Mouse (Mus musculus): ENCODE data around the gene Iqcg.

The Iqcg gene

DNA sequence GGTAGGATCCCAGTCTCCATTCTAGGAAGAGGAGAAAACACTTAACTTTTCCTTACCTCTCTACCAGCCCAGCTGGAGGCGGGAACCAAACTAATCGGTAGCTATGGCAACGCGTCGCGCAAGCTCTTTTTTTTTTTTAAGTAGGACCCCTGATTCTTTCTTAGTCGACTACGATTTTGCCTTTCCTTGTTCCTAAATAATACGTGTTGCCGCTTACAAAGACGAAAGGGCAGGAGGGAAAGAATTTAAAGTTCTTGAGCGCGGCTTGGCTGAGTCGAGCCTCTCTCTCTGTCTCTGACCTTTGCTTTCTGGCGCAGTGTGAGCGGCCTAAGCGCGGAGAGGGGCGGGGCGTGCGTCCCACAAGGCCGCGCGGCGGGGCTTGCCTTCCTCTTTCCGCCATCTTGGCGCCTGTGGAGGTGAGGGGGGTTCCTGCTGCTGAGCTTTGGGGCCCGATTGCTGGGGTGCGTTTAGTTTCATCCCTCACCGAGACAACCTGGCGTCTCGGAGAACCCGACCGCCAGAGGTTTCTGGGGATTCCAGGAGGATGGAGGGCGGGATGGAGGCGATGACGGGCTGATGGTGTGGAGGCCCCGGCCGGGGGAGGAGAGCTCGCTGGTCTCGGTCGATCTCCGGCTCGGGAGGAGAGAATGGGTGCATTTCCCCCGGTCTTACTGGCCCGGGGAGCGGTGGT, at the start of gene Iqcg, which contains the start of gene Rpl35a:
Gene Iqcg (minus strand): TSS at position 124 of the 691 bp plus-strand sequence.
Gene Rpl35a (plus strand): TSS at position 359 of the 691 bp plus-strand sequence.
- CTCF ChIA-PET = interaction anchor here (1.0 kb wide), 1 partner anchor 12 kb away, joined by 3 read pairs; no protein-coding TSS in a partner anchor

DNA sequence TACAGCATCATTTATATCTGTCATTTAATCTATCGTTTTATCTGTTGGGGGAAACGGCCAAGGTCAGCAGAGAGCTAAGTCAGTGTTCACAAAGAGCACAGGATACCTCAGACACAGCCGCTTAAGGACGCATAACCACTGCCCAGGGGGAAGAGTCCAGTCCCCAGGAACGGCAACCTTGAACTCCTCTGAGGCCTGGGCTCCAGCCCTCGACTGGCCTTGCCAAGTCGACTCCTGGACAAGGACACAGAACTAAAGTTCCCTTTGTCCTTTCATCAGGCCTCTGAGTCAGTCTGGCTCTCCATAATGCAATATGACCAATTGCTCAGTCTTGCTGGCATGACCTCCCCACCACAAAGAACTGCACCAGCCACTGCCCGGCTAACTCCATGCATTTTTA, 29.6 kb upstream of the Iqcg start:
- CTCF ChIA-PET = interaction anchor here (0.7 kb wide), 1 partner anchor 601 kb away, joined by 3 read pairs; no protein-coding TSS in a partner anchor

DNA sequence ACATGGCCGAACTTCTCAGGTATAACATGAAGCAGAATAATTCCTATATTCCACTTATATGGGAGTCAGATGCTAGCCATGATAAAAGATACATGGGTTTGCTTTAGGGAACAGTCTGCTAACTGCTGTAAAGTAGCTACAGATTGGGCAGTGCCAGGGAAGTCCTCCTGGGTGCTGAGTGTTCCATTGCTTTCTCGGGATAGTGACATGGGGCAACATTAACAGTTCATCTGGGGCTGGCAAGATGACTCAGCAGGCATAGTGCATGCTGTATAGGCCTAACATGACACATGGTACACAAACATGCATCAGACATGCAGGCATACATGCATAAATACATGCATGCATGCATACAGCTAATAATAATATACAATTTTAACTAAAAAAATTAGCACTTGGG, 28.0 kb upstream of the Iqcg start:
- CTCF ChIA-PET = no interaction called here

DNA sequence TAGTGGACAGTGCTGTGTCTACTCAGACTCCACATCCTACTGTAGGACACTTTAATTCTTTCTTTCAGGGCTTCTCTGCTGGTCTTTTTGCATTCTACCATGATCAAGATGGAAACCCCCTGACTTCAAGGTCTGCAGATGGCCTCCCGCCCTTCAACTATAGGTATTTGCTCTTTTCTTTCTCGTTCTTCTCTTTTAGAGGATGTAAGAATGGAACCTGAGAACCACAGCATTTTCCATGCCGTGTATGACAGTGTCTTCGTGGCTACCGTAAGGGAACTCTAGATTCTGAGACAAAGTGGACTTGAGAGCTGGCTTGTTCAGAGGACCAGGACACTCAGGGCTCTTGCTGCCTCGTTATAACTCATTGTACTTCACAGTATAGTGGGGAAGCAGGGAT, 26.9 kb upstream of the Iqcg start:
- CTCF ChIA-PET = no interaction called here

DNA sequence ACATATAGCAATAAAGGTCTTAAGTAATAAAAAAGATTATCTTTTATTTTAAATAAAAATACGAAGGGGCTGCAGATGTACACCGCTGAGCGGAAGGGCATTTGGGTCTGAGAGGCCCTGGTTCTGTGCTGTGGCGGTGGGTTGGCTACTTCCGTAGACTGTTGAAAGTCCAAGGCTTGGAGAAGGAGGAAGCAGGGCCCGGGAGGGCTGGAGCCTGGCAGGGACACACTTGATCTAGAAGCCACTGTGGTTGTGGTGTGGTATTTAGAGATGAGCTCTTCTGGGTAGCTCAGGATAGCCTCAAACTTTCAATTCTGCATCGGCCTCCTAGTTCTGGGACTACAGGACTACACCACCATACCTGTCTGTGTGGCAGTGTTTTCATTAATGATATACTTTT, 24.0 kb upstream of the Iqcg start:
- CTCF ChIA-PET = no interaction called here

DNA sequence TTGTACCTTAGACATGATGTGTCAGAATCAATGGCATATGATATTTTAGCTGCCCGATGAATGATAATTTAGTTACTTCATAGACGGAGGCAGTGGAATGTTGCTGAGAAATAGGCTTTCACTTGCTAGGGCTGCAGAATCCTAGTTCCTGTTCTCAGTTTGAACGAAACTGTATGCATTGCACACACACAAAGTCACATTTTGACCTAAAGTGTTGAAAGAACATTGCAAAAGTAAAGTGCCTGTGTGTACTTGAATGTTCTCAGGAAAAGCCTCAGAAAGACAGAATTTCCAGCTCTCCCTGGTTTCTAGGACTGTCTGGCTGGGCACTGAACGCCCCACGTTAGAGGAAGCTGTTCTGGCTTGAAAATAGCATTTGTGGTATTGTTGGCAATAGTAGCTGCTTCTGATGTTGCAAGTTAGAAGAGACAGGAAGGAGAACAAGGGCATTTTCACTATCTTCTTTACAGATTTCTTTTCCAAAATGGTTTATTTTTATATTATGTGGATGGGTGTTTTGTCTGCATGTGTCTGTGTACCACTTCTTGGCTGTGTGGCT, 21.1 kb upstream of the Iqcg start:
- CTCF ChIA-PET = interaction anchor here (0.8 kb wide), 1 partner anchor 51 kb away, joined by 3 read pairs; no protein-coding TSS in a partner anchor

DNA sequence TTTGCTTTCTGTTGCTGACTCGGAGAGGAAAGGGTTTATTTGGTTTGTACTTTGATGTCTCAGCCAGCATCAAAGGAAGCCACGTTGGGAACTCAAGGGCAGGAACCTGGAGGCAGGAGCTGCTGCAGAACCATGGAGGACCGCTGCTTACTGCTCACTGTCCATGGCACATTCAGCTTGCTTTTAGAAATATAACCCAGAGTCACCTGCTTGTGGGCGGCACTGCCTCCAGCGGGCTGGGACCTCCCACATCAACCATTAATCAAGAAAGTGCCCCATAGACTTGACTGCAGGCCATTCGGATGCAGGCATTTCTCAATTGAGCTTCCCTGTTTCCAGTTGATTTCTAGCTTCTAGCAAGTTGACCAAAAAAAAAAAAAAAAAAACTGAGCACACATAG, 20.1 kb upstream of the Iqcg start:
- CTCF ChIA-PET = interaction anchor here (0.6 kb wide), 1 partner anchor 680 kb away, joined by 3 read pairs; no protein-coding TSS in a partner anchor

DNA sequence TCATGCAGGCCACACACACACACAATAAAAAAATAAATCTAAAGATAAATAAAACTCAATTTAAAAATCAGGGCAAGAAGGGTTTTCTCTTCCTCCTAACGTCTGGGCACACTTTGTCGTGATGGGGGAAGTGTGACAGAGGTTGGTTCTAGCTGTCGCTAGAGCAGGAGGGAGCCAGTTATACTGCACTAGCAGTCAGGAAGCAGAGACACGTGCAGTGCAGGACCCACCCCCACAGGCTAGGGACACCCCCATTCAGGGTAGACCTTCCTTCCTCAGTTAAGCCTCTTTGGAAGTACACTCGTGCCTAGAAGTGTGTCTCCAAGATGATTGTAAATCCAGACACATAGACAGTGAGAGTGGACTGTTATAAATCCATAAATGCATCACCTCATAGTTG, 18.9 kb upstream of the Iqcg start:
- CTCF ChIA-PET = no interaction called here

DNA sequence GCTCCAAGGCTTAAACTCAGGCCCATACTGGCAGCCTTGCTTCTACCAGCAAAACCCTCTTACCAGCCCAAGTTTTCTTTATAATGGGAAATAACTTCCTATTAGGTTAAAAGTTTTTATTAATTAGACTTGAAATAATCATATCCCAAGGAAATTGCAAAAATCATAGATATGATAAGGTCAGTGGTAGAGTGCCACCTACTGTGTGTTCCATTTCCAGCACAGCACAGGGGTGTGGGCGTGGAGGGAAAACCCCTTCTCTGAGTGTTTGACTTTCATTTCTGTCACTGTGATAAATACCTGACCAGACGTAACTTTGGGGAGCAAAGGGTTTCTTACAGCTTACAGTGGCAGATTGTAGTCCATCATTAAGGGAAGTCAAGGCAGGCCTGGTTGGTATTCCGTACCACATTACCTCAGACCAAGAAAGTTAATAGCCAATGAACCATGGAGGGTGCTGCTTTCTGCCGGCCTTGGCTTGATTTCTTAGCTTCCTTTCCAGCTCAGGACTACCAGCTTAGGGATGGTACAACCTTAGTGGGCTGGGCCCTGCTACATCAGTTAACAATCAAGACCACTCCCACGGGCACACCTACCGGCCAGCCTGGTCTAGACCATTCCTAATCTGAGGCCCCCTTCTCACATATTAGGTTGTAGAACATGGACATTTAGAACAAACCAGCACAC, 17.0 kb upstream of the Iqcg start:
- CTCF ChIA-PET = no interaction called here

DNA sequence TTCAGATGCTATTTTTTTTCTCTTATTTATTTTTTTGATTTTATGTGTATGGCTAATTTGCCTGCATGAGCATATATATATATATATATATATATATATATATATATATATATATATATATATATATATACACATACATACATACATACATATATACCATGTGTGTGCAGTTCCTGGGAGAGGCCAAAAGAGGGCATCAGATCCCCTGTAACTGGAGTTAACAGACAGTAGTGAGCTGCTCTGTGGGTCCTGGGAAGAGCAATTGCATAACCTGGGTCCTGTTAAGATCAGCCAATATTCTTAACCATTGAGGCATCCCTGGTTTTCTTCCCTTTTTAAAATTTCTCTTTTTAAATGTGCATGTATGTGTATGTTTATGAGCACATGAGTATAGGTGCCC, 14.9 kb upstream of the Iqcg start:
- CTCF ChIA-PET = no interaction called here

DNA sequence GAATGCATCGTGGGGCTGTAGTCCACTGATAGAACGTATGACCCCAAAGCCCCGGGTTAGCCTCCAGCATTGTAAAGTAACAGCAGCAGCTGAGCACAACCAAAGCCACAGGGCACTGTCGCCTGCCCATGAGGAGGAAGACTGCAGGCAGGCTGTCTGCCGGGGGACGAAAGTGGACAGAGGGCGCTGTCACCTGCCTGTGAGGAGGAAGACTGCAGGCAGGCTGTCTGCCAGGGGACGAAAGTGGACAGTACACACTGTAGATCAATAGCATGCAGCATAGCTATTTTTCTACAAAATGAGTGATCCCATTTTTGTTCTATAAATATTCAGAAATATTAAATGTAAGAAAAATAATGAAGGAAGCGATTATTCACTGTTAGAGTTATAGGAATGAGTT, 8.6 kb upstream of the Iqcg start:
- CTCF ChIA-PET = no interaction called here

DNA sequence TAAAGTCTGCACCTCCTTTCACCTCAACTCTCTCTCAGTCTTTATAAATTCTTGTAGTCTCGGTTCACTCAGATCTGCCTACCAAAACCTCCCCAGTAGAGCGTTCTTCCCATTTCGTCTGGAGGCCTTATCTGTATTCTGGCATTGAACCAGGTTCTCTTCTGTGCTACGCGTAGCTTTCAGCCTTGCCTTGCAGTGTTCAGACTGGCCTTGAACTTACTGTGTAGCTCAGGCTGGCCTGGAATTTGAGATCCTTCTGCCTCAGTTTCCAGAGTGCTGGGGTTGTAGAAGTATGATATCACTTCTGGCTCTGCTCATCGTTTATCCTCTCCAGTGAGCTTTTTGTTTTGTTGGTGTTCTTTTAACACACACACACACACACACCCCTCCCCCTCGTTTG, 7.2 kb upstream of the Iqcg start:
- CTCF ChIA-PET = interaction anchor here (0.6 kb wide), 1 partner anchor 20 kb away, joined by 3 read pairs; no protein-coding TSS in a partner anchor

DNA sequence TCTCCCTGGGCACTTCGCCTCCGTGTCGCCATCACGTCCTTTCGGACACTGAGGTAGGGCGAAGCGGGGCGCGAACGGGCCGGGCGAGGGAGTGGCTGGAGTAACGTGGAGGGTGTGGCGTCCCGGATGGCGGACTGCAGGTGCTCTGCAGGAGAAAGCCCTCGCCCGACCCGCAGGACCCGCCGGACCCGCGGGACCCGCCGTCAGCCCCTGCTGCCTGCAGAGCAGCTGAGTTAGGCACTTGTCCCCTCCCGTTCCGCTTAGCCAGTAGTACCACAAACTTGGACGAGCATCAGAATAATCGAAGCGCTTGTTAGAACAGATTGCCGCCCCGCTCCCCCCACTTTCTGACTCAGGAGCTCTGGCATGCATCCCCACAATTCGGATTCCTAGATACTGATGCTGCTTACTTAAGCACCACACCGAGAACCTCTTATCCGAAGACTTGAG, 6.7 kb upstream of the Iqcg start:
- CTCF ChIA-PET = interaction anchor here (0.6 kb wide), 1 partner anchor 19 kb away, joined by 3 read pairs; no protein-coding TSS in a partner anchor

DNA sequence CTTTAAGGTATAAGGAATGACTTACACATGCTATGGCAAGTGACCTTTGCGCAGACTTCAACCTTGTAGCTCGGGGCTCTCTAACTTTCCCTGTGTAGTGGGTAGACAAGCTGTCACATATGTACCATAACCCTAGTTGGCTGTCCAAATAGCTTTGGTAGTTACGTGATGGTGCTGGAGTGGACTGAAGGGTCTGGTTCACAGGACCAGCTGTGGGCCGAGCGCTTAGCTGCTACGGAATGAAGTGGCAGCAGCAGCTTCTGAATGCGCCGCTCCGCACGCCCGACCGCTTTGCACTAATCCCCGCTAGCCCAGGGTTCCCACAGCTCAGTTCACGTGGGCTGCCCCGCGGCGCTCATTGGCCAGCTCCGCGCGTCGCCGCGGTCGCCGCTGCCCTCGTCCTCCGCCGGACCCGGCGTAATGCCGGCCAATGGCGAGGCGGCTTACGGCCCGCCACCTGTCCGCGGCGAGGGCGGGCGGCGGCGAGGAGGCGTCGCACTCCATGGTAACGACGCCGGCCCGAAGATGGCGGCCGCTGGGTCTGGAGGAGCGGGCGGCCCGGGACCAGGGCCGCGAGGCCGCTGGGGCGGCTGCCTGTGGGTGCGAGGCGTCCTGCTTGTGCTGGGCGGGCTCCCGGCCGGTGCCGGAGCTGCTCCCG, 6.1 kb upstream of the Iqcg start, which contains the start of gene Lmln:
Gene Lmln (plus strand): TSS at position 498 of the 658 bp plus-strand sequence.
- CTCF ChIA-PET = interaction anchor here (0.5 kb wide), 1 partner anchor 1024 kb away, joined by 5 read pairs; no protein-coding TSS in a partner anchor

DNA sequence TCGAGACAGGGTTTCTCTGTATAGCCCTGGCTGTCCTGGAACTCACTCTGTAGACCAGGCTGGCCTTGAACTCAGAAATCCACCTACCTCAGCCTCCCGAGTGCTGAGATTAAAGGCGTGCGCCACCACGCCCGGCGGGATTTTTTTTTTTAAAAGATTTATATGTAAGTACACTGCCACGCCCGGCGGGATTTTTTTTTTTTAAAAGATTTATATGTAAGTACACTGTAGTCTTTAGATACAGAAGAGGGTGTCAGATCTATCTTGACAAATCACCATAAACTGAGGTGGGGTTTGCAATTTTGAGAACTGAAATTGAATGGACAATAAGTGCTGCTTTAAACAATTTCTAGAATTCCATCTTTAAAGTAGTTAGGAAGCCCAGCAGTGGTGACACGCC, 5.4 kb upstream of the Iqcg start:
- CTCF ChIA-PET = interaction anchor here (0.5 to 0.7 kb wide), 3 partner anchors 406 to 1023 kb away, joined by 3 to 5 read pairs (median 5); no protein-coding TSS in a partner anchor

DNA sequence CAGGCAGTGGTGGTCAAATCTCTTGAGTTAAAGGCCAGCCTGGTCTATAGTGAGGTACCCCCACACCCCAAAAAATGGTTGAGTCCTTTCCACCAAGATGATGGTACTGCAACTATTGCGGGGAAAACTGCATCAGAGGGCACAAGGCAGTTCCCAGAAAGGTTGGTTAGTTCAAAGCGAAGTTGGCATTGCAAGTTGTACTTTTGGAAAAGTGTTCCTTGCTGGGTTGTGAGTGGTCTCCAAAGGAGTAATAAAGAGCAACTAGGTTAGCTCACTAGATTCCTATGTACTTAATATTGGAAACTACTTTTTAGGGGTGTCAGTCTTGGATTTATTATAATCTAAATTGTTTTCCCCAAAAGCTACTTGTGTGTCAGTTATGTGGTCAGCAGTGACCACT, 4.9 kb upstream of the Iqcg start:
- CTCF ChIA-PET = interaction anchor here (0.7 kb wide), 2 partner anchors 406 to 587 kb away, joined by 3 to 5 read pairs; no protein-coding TSS in a partner anchor

DNA sequence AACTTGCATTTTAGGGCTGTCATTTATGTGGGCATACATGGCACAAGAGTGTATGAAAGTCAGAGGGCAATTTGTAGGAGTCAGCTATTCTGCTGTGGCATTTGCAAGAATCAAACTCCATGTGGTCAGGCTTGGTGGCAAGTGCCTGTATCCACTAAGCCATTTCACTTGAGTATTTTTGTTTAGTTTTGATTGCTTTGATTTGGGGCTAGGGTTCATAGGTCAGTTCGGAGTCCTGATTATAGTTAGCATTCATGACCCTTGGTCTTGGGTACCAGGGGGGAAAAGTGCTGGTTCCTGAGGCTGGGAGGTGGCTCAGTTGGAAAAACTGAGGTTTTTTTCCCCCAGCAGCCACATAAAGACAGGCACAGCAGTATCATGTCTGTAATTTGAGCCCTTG, 3.5 kb upstream of the Iqcg start:
- CTCF ChIA-PET = no interaction called here

DNA sequence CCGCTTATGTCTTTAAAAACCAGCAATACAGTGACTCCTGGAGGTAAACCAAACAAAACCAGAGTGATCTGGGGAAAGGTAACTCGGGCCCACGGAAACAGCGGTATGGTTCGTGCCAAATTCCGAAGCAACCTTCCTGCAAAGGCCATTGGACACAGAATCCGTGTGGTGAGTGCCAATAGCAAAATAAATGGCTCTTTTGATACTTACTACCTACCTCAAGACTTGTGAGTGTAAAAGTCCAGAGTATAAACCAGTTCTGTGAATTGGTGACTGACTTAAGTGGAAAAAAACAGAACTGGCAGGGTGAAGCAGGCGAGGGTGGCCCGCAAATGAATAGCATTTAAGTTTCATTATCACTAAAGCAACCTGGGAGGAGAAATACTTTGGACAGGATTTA, 2.6 kb upstream of the Iqcg start:
- CTCF ChIA-PET = interaction anchor here (0.5 kb wide), 1 partner anchor 14 kb away, joined by 5 read pairs; no protein-coding TSS in a partner anchor

DNA sequence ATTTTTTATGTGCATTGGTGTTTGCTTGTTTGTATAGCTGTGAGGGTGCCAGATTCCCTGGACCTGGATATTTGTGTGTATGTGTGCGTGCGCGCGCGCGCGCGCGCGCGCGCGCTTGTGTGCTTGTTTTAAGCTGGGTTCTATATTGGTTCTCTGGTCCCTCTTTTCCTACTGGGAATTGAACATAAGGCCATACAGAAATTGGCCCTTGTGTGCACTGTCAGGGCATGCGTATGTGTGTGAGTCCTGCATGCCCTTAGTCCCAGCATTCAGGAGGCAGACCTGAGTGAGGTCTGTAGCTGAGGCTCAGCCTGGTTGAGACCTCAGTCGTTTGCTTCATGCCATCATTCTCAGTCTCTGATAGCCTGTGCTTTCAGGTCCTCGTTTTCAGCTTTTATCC, 2.0 kb upstream of the Iqcg start:
- CTCF ChIA-PET = no interaction called here

DNA sequence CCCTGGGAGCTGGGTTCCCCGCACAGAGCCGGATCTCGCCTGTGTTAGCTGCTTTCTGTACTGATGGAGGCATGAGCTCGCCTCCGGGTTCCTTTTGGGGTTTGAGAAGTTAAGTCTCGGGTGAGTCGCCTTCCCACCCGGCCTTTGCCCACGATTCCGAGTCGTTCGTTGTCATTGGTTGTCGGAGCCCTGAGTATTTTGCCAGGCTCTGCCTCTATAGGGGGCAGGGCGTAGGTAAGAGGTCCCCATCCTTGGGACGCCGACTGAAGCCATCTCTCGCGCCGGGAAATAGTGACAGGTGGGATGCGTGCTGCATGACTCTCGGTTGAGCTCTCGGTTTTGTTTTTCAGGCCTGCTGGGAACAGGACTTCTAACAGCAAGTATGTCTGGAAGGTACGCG, 768 bp upstream of the Iqcg start:
- CTCF ChIA-PET = interaction anchor here (1.0 kb wide), 1 partner anchor 12 kb away, joined by 3 read pairs; no protein-coding TSS in a partner anchor

DNA sequence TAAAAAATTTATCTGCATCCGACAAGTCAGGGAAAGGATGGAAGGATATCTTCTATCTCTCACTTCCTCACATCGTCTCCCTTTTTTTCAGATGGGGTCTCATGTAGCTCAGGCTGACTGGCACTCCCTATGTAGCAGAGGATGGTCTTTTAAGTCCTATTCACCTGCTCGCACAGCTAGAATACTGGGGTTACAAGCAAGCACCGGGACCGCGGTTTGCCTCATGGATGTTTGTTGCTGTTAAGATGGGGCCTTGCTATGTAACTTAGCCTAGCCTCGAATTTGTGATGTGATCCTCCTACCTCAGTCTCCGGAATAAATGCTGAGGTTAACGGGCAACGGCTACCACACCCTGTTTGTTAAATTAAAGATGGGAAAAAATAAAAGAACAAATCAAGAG, 363 bp downstream of the Iqcg start:
- CTCF ChIA-PET = interaction anchor here (0.6 kb wide), 2 partner anchors 143 to 1345 kb away, joined by 3 to 6 read pairs; no protein-coding TSS in a partner anchor

DNA sequence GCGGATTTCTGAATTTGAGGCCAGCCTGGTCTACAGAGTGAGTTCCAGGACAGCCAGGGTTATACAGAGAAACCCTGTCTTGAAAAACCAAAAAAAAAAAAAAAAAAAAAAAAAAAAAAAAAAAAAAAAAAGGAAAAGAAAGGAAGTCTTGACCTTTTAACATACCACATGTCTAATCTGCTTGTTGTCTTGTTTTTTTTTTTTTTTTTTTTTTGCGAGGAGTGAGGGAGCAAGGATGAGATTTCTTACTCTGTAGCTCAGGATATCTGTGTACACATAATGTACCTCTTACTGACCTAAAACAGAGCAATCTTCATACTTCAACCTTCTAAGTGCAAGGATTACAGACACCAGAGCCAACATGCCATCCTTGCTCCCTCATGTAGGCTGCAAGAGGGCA, 1.1 kb downstream of the Iqcg start:
- CTCF ChIA-PET = interaction anchor here (0.6 kb wide), 2 partner anchors 143 to 1345 kb away, joined by 3 to 6 read pairs; no protein-coding TSS in a partner anchor
